Mouse (Mus musculus) MEL (cell line): ENCODE data around the gene Spag17.

Experiments used
- JUND ChIP-seq: IDR thresholded peaks from 2 replicates; pipeline ENCODE4 v1.6.1; 2011; ENCODE audit warnings: low read depth, mild to moderate bottlenecking, improper control_type of control experiment, low read length
- NELFE ChIP-seq: IDR thresholded peaks from 2 replicates; pipeline ENCODE4 v1.6.1; 2011; ENCODE audit warnings: low read depth, low read length, improper control_type of control experiment
- POLR2A ChIP-seq, 2 experiments: IDR thresholded peaks; 2 replicates each; pipeline ENCODE4 v1.6.1; 2011 to 2012; ENCODE audit warnings: low read length in 2 of 2, mild to moderate bottlenecking in 2 of 2, control low read depth in 1 of 2, improper control_type of control experiment in 1 of 2, low read depth in 1 of 2, moderate library complexity in 1 of 2; ENCODE audit not compliant: control insufficient read depth in 1 of 2, insufficient read depth in 1 of 2, poor library complexity in 1 of 2
- RCOR1 ChIP-seq: IDR thresholded peaks from 2 replicates; pipeline ENCODE4 v1.6.1; 2012; ENCODE audit warnings: low read depth, mild to moderate bottlenecking, inconsistent platforms, low read length, improper control_type of control experiment

- TF ChIP-seq RCOR1 = no peak
- TF ChIP-seq POLR2A (IDR thresholded peaks at IDR 0.05; ENCODE audit: control insufficient read depth in 1 of 2, insufficient read depth in 1 of 2, low read depth in 1 of 2, low read length in 2 of 2, poor library complexity in 1 of 2) = no peak
- no peak for TF ChIP-seq JUND
- TF ChIP-seq NELFE = no peak
Measured at GRCm38 (mm10) chr3:99964345-99964744, 79.1 kb downstream of the Spag17 start.
